Mouse (Mus musculus): ENCODE results near the gene Usp30.

DNA sequence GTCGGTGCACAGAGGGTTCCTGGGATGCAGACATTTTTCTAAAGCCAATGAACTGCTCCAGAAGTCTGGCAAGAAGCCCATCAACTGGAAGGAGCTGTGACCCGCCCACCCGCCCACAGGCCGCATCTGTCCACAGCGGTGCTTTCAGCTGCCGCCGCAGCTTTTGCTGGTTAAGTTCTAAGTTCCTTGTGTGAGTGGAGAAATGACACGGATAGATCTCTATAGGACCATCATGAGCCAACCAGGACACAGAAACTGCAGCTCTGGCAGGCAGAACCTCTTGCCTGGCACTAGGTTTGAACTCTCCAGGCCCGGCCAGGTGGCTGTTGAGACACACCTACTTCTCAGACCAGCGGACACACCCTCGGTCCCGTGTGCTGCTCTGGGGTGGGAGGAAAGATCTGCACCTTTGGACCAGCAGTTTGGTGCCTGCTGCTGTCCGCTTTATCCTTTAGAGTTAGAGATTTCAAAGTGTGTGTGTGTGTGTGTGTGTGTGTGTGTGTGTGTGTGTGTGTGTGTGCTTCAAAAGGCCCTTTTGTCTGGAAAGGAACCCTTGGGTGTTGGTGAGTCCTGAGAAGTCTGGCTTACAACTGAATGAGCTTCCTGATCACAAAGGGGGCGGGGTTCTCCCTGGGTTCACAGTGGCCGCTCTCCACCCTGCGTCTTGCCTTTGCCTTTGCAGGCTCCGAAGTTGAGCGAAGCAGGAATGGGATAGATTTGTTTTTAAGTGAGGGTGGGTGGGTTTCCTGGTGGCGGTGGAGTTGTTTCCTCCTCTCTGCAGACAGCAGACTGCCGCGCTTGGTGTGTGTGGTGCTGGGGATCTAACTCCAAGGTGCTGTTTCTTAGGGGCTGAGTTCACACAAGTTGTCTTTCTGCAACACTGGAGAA is 73.3 kb downstream of the Usp30 start:
- TF ChIP-seq CTCF (IDR thresholded peaks at IDR 0.05; ENCODE audit: insufficient read depth, low read depth, low read length) (no peak), POLR2A (IDR thresholded peaks at IDR 0.05; ENCODE audit: insufficient read depth, low read depth, low read length) (no peak)
